Mouse (Mus musculus): ENCODE data around the gene Gm10964.
A peak's percentile ranks its signal among the peaks of the same experiment; 100 is the strongest.
"Not testable (repeated sequence)": the region's sequence is repeated elsewhere in the genome, so short reads cannot be mapped to it uniquely, and the experiment has no call there.

The Gm10964 gene

GRCm38 (mm10) chr3:103778660-103779059 lies 39.5 kb downstream of the Gm10964 start:
- no peak for DNase-seq (ENCODE audit: low read depth in 1 of 2, low spot score in 2 of 2)

- DNase-seq (ENCODE audit: low read depth in 1 of 2, low spot score in 2 of 2): no peak
These were observed 40.0 kb downstream of the Gm10964 start for GRCm38 (mm10) chr3:103779183-103779582.

- no peak for DNase-seq (ENCODE audit: low read depth in 1 of 2, low spot score in 2 of 2)
These were observed 41.1 kb downstream of the Gm10964 start for GRCm38 (mm10) chr3:103780271-103780670.

GRCm38 (mm10) chr3:103780777-103781176 lies 41.6 kb downstream of the Gm10964 start:
- no peak for DNase-seq (ENCODE audit: low read depth in 1 of 2, low spot score in 2 of 2)

- no peak for DNase-seq (ENCODE audit: low read depth in 1 of 2, low spot score in 2 of 2)
These were observed 43.9 kb downstream of the Gm10964 start for GRCm38 (mm10) chr3:103782844-103783609.

GRCm38 (mm10) chr3:103787225-103787624 lies 48.1 kb downstream of the Gm10964 start:
- no peak for DNase-seq (ENCODE audit: low read depth in 1 of 2, low spot score in 2 of 2)

- no peak for DNase-seq (ENCODE audit: low read depth in 1 of 2, low spot score in 2 of 2)
These were observed 49.9 kb downstream of the Gm10964 start for GRCm38 (mm10) chr3:103789096-103789495.

GRCm38 (mm10) chr3:103789891-103790345 lies 50.8 kb downstream of the Gm10964 start:
- no peak for DNase-seq (ENCODE audit: low read depth in 1 of 2, low spot score in 2 of 2)

- no peak for DNase-seq (ENCODE audit: low read depth in 1 of 2, low spot score in 2 of 2)
These were observed 51.4 kb downstream of the Gm10964 start for GRCm38 (mm10) chr3:103790346-103791145.

- peak; percentile 85 to 90 for DNase-seq (ENCODE audit: low read depth in 1 of 2, low spot score in 2 of 2)
These were observed 52.3 kb downstream of the Gm10964 start, which contains the start of gene Hipk1 for GRCm38 (mm10) chr3:103791230-103792110. Gene Hipk1, minus strand, starts transcription at chr3:103791563.

GRCm38 (mm10) chr3:103792111-103792406 lies 52.9 kb downstream of the Gm10964 start:
- not testable (repeated sequence) for DNase-seq (ENCODE audit: low read depth in 1 of 2, low spot score in 2 of 2)

- DNase-seq (ENCODE audit: low read depth in 1 of 2, low spot score in 2 of 2): no peak
These were observed 53.4 kb downstream of the Gm10964 start for GRCm38 (mm10) chr3:103792566-103792965.

All from monocyte, adult 2 months (primary cell).